In the genomic region with DNA sequence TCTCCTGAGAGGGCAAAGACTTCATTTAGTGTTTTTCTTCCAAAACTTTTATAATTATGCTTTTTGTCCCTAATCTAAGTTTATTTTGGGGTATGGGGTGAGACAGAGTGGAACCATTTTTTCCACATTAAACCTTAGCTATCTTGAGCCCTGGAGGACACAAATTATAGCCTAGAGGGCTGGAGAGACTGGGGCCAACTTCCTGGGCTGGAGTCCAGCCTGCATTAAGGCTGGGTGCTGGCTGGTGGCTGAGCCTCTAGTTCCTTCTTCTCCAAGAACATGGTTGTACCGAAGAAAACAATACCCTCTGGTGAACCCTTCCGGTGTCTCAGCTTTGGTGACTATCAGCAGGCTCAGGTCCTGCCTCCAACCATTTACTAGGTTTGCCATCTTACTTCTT, we compare ENCODE assay signal across 25 mouse cellular contexts. TPM values are rescaled to one million over a fixed set of nuclear protein-coding genes. Genes with fewer than 3 reads are reported as not detected.
"Had no signal": no experiment of that assay in that cellular context is flagged by ENCODE, and none has a peak within 500 bp of the region (broad histone marks: within the 10 kb centered on the region; RNA-seq: fewer than 3 reads in every experiment).

No protein-coding gene starts in this region.

- H3K4me3 ChIP-seq: limb, embryonic 15.5 days; liver, embryonic 15.5 days; megakaryocyte, embryonic 14.5 days; midbrain, embryonic 15.5 days; neural tube, embryonic 12.5 days; stomach, embryonic 15.5 days had no signal

- H3K36me3 ChIP-seq: limb, embryonic 15.5 days; liver, embryonic 15.5 days; midbrain, embryonic 15.5 days; neural tube, embryonic 12.5 days; stomach, embryonic 15.5 days had no signal

- DNase-seq: kidney, adult 9 months; kidney, postnatal 36 days; layer of hippocampus, adult 9-11 months; layer of hippocampus, postnatal 36 days; lung, embryonic 14.5 days; lung, postnatal 10 days; right cerebral cortex, postnatal 14 days; thymus, adult 2 months; thymus, postnatal 25 days had no signal

- H3K27me3 ChIP-seq: limb, embryonic 15.5 days; midbrain, embryonic 15.5 days; neural tube, embryonic 12.5 days; stomach, embryonic 15.5 days had no signal

- H3K27ac ChIP-seq: kidney, postnatal 0 days; limb, embryonic 15.5 days; liver, embryonic 15.5 days; midbrain, embryonic 15.5 days; neural tube, embryonic 12.5 days; stomach, embryonic 15.5 days had no signal

- H3K4me1 ChIP-seq: limb, embryonic 15.5 days; midbrain, embryonic 15.5 days; neural tube, embryonic 12.5 days; stomach, embryonic 15.5 days had no signal

RNA-seq across cellular contexts. Expression of gene Ptchd3, which starts 27.3 kb away (rescaled TPM):
- total RNA-seq: layer of hippocampus, adult 18-20 months; layer of hippocampus, postnatal 36 days; left cerebral cortex, adult 8-10 months; left cerebral cortex, postnatal 25 days; monocyte, adult 5-6 weeks; neutrophil, adult 5-6 weeks had no signal
- polyA plus RNA-seq: kidney, postnatal 0 days; limb, embryonic 11.5 days; liver, embryonic 15.5 days; lung, embryonic 14.5 days; midbrain, embryonic 11.5 days; midbrain, embryonic 15.5 days; neural tube, embryonic 12.5 days; spleen, adult 2 months; stomach, embryonic 15.5 days; urinary bladder, adult 2 months had no signal
